Mouse (Mus musculus) neural tube, embryonic 15.5 days (tissue): Measurements from ENCODE around the gene Arhgap45. TPM values are rescaled to one million over a fixed set of nuclear protein-coding genes. Genes with fewer than 3 reads are reported as not detected.

ENCODE experiments used
- ATAC-seq: fragments of 200-750 bp; cut with Nextera tagmentation; 2 replicates; pipeline ENCODE4 v1.8.0; 2017; ENCODE audit warnings: mild to moderate bottlenecking, moderate TSS enrichment, moderate library complexity; ENCODE audit not compliant: low FRiP score
- H3K27ac ChIP-seq: fragments of 300-500 bp; sonication (generic); replicated peaks from 2 replicates; pipeline ENCODE4 v1.5.1; 2015; ENCODE audit warnings: mild to moderate bottlenecking, inconsistent platforms
- H3K27me3 ChIP-seq: fragments of 300-500 bp; sonication (generic); replicated peaks from 2 replicates; pipeline ENCODE4 v1.6.1; 2015; ENCODE audit warnings: inconsistent platforms
- H3K36me3 ChIP-seq: fragments of 300-500 bp; sonication (generic); 2 replicates; pipeline ENCODE4 v1.6.1; 2015; ENCODE audit warnings: inconsistent platforms
- H3K4me1 ChIP-seq: fragments of 300-500 bp; sonication (generic); 2 replicates; pipeline ENCODE4 v1.6.1; 2015; ENCODE audit warnings: inconsistent platforms
- H3K4me2 ChIP-seq: fragments of 300-500 bp; sonication (generic); 2 replicates; pipeline ENCODE4 v1.6.1; 2015; ENCODE audit warnings: inconsistent platforms, mild to moderate bottlenecking, moderate library complexity
- H3K4me3 ChIP-seq: fragments of 300-500 bp; sonication (generic); replicated peaks from 2 replicates; pipeline ENCODE4 v1.5.1; 2015; ENCODE audit warnings: mild to moderate bottlenecking, inconsistent platforms
- H3K9ac ChIP-seq: fragments of 300-500 bp; sonication (generic); replicated peaks from 2 replicates; pipeline ENCODE4 v1.6.1; 2015; ENCODE audit warnings: mild to moderate bottlenecking, inconsistent platforms
- H3K9me3 ChIP-seq: fragments of 300-500 bp; sonication (generic); replicated peaks from 2 replicates; pipeline ENCODE4 v1.6.1; 2016; ENCODE audit warnings: inconsistent platforms
- WGBS: fragments of 180-500 bp; shearing (Covaris S2); methylation state at CpG from one replicate; pipeline ENCODE4 v1.1.7; 2015; ENCODE audit warnings: mixed read lengths; 5-methylcytosine and 5-hydroxymethylcytosine counted together
- polyA plus RNA-seq: library from polyadenylated mRNA; unstranded; fragments of >200 nt; fragmentation: Nextera tagmentation; extraction: Ambion mirVana; gene quantifications from 2 replicates; pipeline ENCODE4 v1.2.1, GENCODE M21; 2015

Arhgap45 gene
- polyA plus RNA-seq, 1 experiment from 2014 or later = 2.0 TPM

- 13% methylated on average over 27 of the region's 27 CpGs for WGBS
- H3K9ac ChIP-seq = peak overlapping the region; percentile 46
Measured at GRCm38 (mm10) chr10:79987771-79988505, 28.5 kb upstream of the Arhgap45 start.

DNA sequence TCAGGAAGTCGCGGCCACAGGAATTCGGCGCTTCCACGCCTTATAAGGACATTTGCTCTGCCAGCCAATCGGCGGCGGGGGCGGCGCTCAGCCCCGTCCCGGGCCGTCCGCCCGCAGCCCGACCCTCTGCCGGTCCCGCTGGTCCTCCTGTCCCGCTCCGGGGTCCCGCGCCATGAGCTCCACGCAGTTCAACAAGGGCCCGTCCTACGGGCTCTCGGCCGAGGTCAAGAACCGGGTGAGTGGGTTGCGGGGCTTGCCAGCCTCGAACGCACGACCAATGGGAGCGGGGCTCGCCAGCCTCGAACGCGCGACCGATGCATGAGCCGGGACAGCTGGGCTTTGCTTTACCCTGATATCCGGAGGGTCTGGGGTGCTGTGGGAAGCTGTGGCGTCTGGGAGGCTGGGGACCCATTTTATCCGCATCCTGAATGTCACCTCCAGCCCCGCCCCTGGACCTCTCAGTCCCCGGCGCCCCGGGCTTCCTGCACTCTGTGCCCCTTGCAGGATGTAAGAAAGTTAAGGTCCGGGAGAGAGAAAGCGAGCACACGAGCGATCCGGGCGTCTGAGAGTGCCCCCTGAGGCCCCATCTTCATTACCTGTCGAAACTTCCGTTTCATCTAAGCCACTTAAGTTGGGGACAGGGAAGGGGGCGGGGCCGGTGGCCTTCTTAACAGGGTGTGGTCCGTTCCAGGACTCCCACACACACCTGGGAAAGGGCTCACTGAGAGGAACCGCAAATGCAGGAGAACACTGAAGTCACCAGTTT lies 27.8 kb upstream of the Arhgap45 start, which contains the start of gene Cnn2:
TSS of gene Cnn2 (plus strand) at position 79 of the 766 bp plus-strand sequence.
- peak within 1 kb of the TSS; percentile 62 for H3K4me2 ChIP-seq
- no peak for ATAC-seq
- H3K27ac ChIP-seq = peak within 1 kb of the TSS; percentile 64
- 1% methylated on average over 59 of the region's 59 CpGs for WGBS
- H3K9ac ChIP-seq = peak within 1 kb of the TSS; percentile 46
- H3K27me3 ChIP-seq = peaks cover 38% of the 10 kb centered on the region
- H3K4me3 ChIP-seq = peak within 1 kb of the TSS; percentile 45
- H3K36me3 ChIP-seq = 0 out of 2 replicates have a peak, but pooled peaks cover 2% of the 10 kb centered on the region
- H3K9me3 ChIP-seq = no peaks in the 10 kb centered on the region
- H3K4me1 ChIP-seq = peaks cover 33% of the 10 kb centered on the region

More at GRCm38 (mm10) chr10:79987771-79988505, 28.5 kb upstream of the Arhgap45 start:
- H3K4me2 ChIP-seq = peak overlapping the region; percentile 62
- H3K4me1 ChIP-seq = peaks cover 40% of the 10 kb centered on the region
- H3K27me3 ChIP-seq = peaks cover 38% of the 10 kb centered on the region
- peak overlapping the region; percentile 45 for H3K4me3 ChIP-seq
- no peaks in the 10 kb centered on the region for H3K9me3 ChIP-seq
- ATAC-seq = no peak
- peak overlapping the region; percentile 64 for H3K27ac ChIP-seq
- H3K36me3 ChIP-seq = 0 out of 2 replicates have a peak, but pooled peaks cover 2% of the 10 kb centered on the region

DNA sequence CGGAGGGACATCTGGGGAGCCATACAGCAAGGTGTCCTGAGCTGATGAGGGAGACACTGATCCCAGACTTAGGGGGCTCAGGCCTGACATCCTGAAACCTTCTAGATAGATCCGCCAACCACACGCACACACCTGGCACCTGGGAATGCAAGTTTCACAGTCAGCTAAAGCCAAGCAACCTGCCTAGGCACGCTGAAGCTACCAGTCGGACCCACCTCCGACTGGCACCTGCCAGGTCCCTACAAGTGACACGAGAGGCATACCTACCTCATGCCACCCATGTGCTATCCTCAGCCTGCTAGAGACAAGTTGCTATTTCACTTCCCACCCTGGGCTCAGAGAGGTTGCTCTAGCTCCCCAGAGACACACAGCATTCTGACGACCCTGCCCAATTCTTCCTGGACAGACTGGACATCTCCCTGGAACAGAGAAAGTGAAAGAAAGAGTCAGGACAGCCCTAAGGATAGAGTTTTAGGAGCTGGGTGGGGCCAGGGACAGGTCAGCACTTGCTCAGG lies 27.1 kb upstream of the Arhgap45 start:
- no peak overlapping the region for H3K27ac ChIP-seq
- no peak overlapping the region for H3K9ac ChIP-seq
- H3K9me3 ChIP-seq = no peaks in the 10 kb centered on the region
- peaks cover 33% of the 10 kb centered on the region for H3K4me1 ChIP-seq
- H3K27me3 ChIP-seq = peaks cover 38% of the 10 kb centered on the region
- WGBS = 31% methylated on average over 8 of the region's 8 CpGs
- peak overlapping the region; percentile 62 for H3K4me2 ChIP-seq
- 0 out of 2 replicates have a peak, but pooled peaks cover 2% of the 10 kb centered on the region for H3K36me3 ChIP-seq
- H3K4me3 ChIP-seq = peak overlapping the region; percentile 45
- no peak for ATAC-seq

- H3K4me3 ChIP-seq = peak overlapping the region; percentile 45
- peaks cover 38% of the 10 kb centered on the region for H3K27me3 ChIP-seq
- H3K4me1 ChIP-seq = peaks cover 33% of the 10 kb centered on the region
- no peaks in the 10 kb centered on the region for H3K9me3 ChIP-seq
- no peak overlapping the region for H3K27ac ChIP-seq
- peak overlapping the region; percentile 62 for H3K4me2 ChIP-seq
- H3K9ac ChIP-seq = no peak overlapping the region
- ATAC-seq = no peak
- WGBS = 18% methylated on average over 15 of the region's 15 CpGs
- H3K36me3 ChIP-seq = 0 out of 2 replicates have a peak, but pooled peaks cover 2% of the 10 kb centered on the region
Measured at GRCm38 (mm10) chr10:79989870-79990269, 26.6 kb upstream of the Arhgap45 start.

DNA sequence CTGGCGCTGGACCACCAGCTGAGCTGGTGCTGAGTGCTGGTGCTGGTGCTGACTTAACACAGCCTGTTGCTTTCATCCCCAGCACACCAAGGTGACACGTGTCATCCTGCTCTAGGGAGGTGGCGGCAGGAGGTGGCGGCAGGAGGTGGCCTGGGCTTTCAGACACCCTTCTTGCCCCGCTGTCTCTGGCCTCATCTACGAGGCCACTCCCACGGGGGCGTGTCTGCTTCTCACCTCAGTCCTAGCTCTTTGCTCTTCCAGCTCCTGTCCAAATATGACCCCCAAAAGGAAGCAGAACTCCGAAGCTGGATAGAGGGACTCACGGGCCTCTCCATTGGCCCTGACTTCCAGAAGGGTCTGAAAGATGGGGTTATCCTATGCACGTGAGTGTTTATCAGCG lies 25.4 kb upstream of the Arhgap45 start:
- H3K27ac ChIP-seq = no peak overlapping the region
- H3K4me1 ChIP-seq = peaks cover 31% of the 10 kb centered on the region
- no peak overlapping the region for H3K4me3 ChIP-seq
- no peak overlapping the region for H3K9ac ChIP-seq
- WGBS = 58% methylated on average over 12 of the region's 12 CpGs
- 0 out of 2 replicates have a peak, but pooled peaks cover 2% of the 10 kb centered on the region for H3K36me3 ChIP-seq
- peaks cover 38% of the 10 kb centered on the region for H3K27me3 ChIP-seq
- ATAC-seq = no peak
- H3K9me3 ChIP-seq = no peaks in the 10 kb centered on the region
- H3K4me2 ChIP-seq = no peak overlapping the region

DNA sequence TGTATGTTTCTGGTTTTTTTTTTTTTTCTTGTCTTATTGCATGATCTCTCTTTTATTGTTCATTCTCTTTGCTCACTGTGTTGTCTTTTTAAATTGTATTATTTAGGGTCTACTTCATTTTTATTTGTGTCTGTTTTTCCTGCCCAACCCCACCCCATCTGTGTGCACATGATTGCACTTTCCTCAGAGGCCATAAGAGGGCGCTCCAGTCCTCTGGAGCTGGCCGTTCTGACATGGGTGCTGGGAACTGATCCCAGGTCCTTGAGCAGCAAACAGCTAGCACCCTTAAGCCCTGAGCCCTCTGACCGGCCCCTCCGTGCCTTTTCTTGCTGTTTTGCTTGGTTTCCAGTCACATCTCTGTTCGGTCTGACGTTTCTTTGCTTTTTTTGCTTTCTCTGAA lies 24.9 kb upstream of the Arhgap45 start:
- H3K27me3 ChIP-seq = peaks cover 38% of the 10 kb centered on the region
- peaks cover 27% of the 10 kb centered on the region for H3K4me1 ChIP-seq
- no peak overlapping the region for H3K4me2 ChIP-seq
- no peak for ATAC-seq
- no peak overlapping the region for H3K4me3 ChIP-seq
- no peak overlapping the region for H3K9ac ChIP-seq
- no peaks in the 10 kb centered on the region for H3K9me3 ChIP-seq
- 0 out of 2 replicates have a peak, but pooled peaks cover 2% of the 10 kb centered on the region for H3K36me3 ChIP-seq
- H3K27ac ChIP-seq = no peak overlapping the region
- 86% methylated on average over 6 of the region's 6 CpGs for WGBS

DNA sequence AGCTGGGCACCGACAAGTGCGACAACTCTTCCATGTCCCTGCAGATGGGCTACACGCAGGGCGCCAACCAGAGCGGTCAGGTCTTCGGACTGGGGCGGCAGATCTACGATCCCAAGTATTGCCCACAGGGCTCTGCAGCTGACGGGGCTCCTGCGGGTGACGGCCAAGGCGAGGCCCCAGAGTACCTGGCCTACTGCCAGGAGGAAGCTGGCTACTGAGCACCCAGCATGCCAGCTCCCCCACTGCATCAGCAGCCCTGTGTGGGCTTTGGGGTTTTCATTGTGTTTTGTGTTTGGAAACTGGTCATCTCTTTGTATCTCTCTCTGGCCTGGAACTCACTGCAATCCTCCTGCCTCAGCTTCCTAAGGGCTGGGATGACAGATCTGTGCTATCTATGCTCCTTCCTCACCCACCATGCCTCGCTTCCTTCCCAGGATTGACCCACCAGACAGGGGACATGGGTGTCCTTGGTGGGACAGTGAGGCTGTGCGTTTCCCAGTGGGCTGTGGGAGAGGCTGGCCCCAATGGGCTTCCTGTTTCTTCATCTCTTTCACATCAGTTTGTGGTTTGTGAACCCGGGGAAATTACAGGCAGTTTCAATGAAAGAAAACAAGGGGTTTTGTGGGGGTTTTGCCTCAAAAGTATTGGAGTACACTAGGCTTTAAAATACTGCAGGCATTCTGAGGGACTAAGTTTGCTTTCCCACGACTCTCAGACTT lies 21.9 kb upstream of the Arhgap45 start:
- Histone ChIP-seq H3K9ac (no peak overlapping the region), H3K4me1 (peaks cover 25% of the 10 kb centered on the region), H3K4me3 (no peak overlapping the region), H3K4me2 (no peak overlapping the region), H3K27ac (no peak overlapping the region), H3K9me3 (no peaks in the 10 kb centered on the region), H3K36me3 (0 out of 2 replicates have a peak, but pooled peaks cover 2% of the 10 kb centered on the region), H3K27me3 (peaks cover 13% of the 10 kb centered on the region)
- ATAC-seq = no peak
- 72% methylated on average over 16 of the region's 16 CpGs for WGBS

- Histone ChIP-seq H3K36me3 (0 out of 2 replicates have a peak, but pooled peaks cover 2% of the 10 kb centered on the region), H3K9me3 (no peaks in the 10 kb centered on the region), H3K4me1 (peaks cover 23% of the 10 kb centered on the region), H3K27ac (no peak overlapping the region), H3K9ac (no peak overlapping the region), H3K4me2 (peak overlapping the region; percentile 83; the same call in 1 of the 2 replicates), H3K4me3 (peak overlapping the region; percentile 53; the same call in 1 of the 2 replicates), H3K27me3 (peaks cover 11% of the 10 kb centered on the region)
- 91% methylated on average over 1 of the region's 1 CpGs for WGBS
- peak; percentile 6; the same call in 1 of the 2 replicates for ATAC-seq
Measured at GRCm38 (mm10) chr10:79995636-79996035, 20.8 kb upstream of the Arhgap45 start.

- Histone ChIP-seq H3K4me2 (peak within 1 kb of the TSS; percentile 83), H3K27ac (peak within 1 kb of the TSS; percentile 76), H3K9me3 (no peaks in the 10 kb centered on the region), H3K27me3 (0 out of 2 replicates have a peak, but pooled peaks cover 7% of the 10 kb centered on the region), H3K9ac (peak within 1 kb of the TSS; percentile 56), H3K36me3 (0 out of 2 replicates have a peak, but pooled peaks cover 2% of the 10 kb centered on the region), H3K4me1 (peaks cover 23% of the 10 kb centered on the region), H3K4me3 (peak within 1 kb of the TSS; percentile 53)
- under 1% methylated on average over 34 of the region's 34 CpGs for WGBS
- ATAC-seq = peak; percentile 90
Measured at GRCm38 (mm10) chr10:79996272-79997033, 20.0 kb upstream of the Arhgap45 start, which contains the start of gene Abca7. Gene Abca7, plus strand, starts transcription at chr10:79996494.

DNA sequence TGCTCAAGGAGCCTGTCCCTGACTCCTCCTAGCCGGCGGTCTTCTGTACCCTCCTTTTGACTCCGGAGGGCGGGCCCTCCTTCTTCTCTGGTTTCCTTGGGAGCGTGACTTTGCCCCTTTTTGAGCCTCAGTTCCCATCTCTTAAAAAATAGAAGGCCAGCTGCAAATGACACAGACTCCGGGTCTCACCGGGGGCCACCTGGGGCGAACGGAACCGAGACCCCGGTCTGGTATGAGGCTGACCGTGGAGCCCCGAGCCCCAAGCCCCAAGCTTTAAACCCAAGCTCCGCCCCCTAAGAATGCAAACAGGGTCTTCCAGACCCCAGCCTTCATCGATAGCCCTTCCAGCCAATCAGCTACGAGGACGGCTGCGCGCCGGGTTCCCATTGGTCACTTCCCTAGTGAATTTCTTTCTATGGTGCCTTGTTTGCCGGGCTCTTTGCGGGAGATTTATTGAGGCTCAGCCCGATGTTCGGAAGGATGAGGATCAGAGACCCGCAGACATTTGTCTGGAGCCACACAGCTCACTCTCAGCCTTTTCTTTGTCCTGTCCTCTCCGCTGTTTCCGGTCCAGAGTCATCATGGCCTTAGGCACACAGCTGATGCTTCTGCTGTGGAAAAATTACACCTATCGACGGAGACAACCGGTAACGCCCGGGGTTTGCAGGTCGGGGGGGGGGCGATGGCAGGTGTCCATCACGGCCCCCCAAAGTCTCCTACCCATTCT lies 19.3 kb upstream of the Arhgap45 start:
- WGBS = under 1% methylated on average over 35 of the region's 35 CpGs
- 0 out of 2 replicates have a peak, but pooled peaks cover 11% of the 10 kb centered on the region for H3K27me3 ChIP-seq
- peaks cover 23% of the 10 kb centered on the region for H3K4me1 ChIP-seq
- H3K36me3 ChIP-seq = no peaks in the 10 kb centered on the region
- peak overlapping the region; percentile 76 for H3K27ac ChIP-seq
- peak; percentile 79 for ATAC-seq
- peak overlapping the region; percentile 56 for H3K9ac ChIP-seq
- H3K4me2 ChIP-seq = peak overlapping the region; percentile 83
- H3K9me3 ChIP-seq = no peaks in the 10 kb centered on the region
- H3K4me3 ChIP-seq = peak overlapping the region; percentile 53
